Mouse (Mus musculus) inflammation-experienced regulatory T-cells, adult 6 months (primary cell): ENCODE data around the gene Dock3. TPM values are rescaled to one million over a fixed set of nuclear protein-coding genes. Genes with fewer than 3 reads are reported as not detected.

Experiments used
- ATAC-seq: one replicate; pipeline ENCODE4 v1.8.0; 2017
- polyA plus RNA-seq, 3 experiments: library from polyadenylated mRNA; unstranded; fragments of 100-300 nt; shearing (Covaris generic); gene quantifications; one replicate each; pipeline ENCODE4 v1.2.1; 2017

The Dock3 gene
- polyA plus RNA-seq, 3 experiments from 2014 or later = not detected

- no peak for ATAC-seq
Observed at GRCm38 (mm10) chr9:107003187-107003586, 228.5 kb downstream of the Dock3 start.

- ATAC-seq = no peak
Observed at GRCm38 (mm10) chr9:106970742-106971141, 261.0 kb downstream of the Dock3 start.

GRCm38 (mm10) chr9:106958452-106958851 lies 273.3 kb downstream of the Dock3 start:
- ATAC-seq = no peak

GRCm38 (mm10) chr9:106955486-106955885 lies 276.2 kb downstream of the Dock3 start:
- ATAC-seq = no peak

GRCm38 (mm10) chr9:106934998-106935397 lies 296.7 kb downstream of the Dock3 start:
- no peak for ATAC-seq

- ATAC-seq = no peak
Observed at GRCm38 (mm10) chr9:106914878-106915277, 316.8 kb downstream of the Dock3 start.

- ATAC-seq = no peak
Observed at GRCm38 (mm10) chr9:106913759-106914158, 317.9 kb downstream of the Dock3 start.

GRCm38 (mm10) chr9:106911624-106912023 lies 320.1 kb downstream of the Dock3 start:
- ATAC-seq = no peak

- ATAC-seq = no peak
Observed at GRCm38 (mm10) chr9:106908715-106909114, 323.0 kb downstream of the Dock3 start.

- ATAC-seq = no peak
Observed at GRCm38 (mm10) chr9:106908174-106908573, 323.5 kb downstream of the Dock3 start.

- ATAC-seq = no peak
Observed at GRCm38 (mm10) chr9:106906597-106906996, 325.1 kb downstream of the Dock3 start.

- no peak for ATAC-seq
Observed at GRCm38 (mm10) chr9:106903791-106904134, 327.9 kb downstream of the Dock3 start.

GRCm38 (mm10) chr9:106903099-106903790 lies 328.5 kb downstream of the Dock3 start:
- no peak for ATAC-seq

GRCm38 (mm10) chr9:106901596-106901995 lies 330.1 kb downstream of the Dock3 start:
- ATAC-seq = no peak

- no peak for ATAC-seq
Observed at GRCm38 (mm10) chr9:106898901-106899300, 332.8 kb downstream of the Dock3 start.

- no peak for ATAC-seq
Observed at GRCm38 (mm10) chr9:106893327-106893726, 338.4 kb downstream of the Dock3 start.

GRCm38 (mm10) chr9:106892552-106892875 lies 339.2 kb downstream of the Dock3 start:
- no peak for ATAC-seq

- ATAC-seq = peak; percentile 88
Observed at GRCm38 (mm10) chr9:106891829-106892551, 339.7 kb downstream of the Dock3 start, which contains the start of gene Manf. TSS of gene Manf (minus strand) at chr9:106891979.

GRCm38 (mm10) chr9:106891341-106891741 lies 340.4 kb downstream of the Dock3 start:
- ATAC-seq = no peak

- ATAC-seq = no peak
Observed at GRCm38 (mm10) chr9:106890496-106891240, 341.0 kb downstream of the Dock3 start.

GRCm38 (mm10) chr9:106889321-106889720 lies 342.4 kb downstream of the Dock3 start:
- no peak for ATAC-seq

GRCm38 (mm10) chr9:106888346-106888745 lies 343.4 kb downstream of the Dock3 start:
- no peak for ATAC-seq
